23 mouse cellular contexts compared by ENCODE assay signal in genomic region chr3:145156883-145157282, GRCm38 (mm10). TPM values are rescaled to one million over a fixed set of nuclear protein-coding genes. Genes with fewer than 3 reads are reported as not detected.
A peak's percentile ranks its signal among the peaks of the same experiment; 100 is the strongest.
DNase-seq lines count a peak whose midpoint lies in the region; ATAC-seq and TF ChIP-seq lines count a peak whose summit lies in the region.
"Had no signal": no experiment of that assay in that cellular context is flagged by ENCODE, and none has a peak within 500 bp of the region (broad histone marks: within the 10 kb centered on the region; RNA-seq: fewer than 3 reads in every experiment).

No protein-coding gene starts in this region.

- H3K36me3 ChIP-seq in midbrain, embryonic 11.5 days (ENCODE audit: control insufficient read depth, insufficient read depth, low read length) = no peaks in the 10 kb centered on the region
- no peaks in the 10 kb centered on the region for H3K36me3 ChIP-seq in midbrain, embryonic 15.5 days (replicated peaks)
- H3K36me3 ChIP-seq in forebrain, embryonic 12.5 days (replicated peaks) = peaks cover 19% of the 10 kb centered on the region; the same call in 1 of the 2 replicates
- H3K36me3 ChIP-seq in kidney, adult 2 months (ENCODE audit: control insufficient read depth, insufficient read depth, low read length) = peaks cover 3% of the 10 kb centered on the region; the same call in 1 of the 2 replicates

- WGBS in midbrain, embryonic 11.5 days = 87% methylated on average over 6 of the region's 6 CpGs
- WGBS in midbrain, embryonic 15.5 days = 96% methylated on average over 6 of the region's 6 CpGs
- 90% methylated on average over 6 of the region's 6 CpGs for WGBS in forebrain, embryonic 12.5 days
- WGBS in kidney, adult 2 months = 92% methylated on average over 6 of the region's 6 CpGs

- intact Hi-C loops in left cerebral cortex, postnatal 4 days (cut with DNase I) = no loop called here

- H3K27me3 ChIP-seq in midbrain, embryonic 11.5 days (ENCODE audit: control insufficient read depth, insufficient read depth, low read length) = no peaks in the 10 kb centered on the region
- no peaks in the 10 kb centered on the region for H3K27me3 ChIP-seq in midbrain, embryonic 15.5 days (replicated peaks)
- H3K27me3 ChIP-seq in forebrain, embryonic 12.5 days = no peaks in the 10 kb centered on the region
- no peaks in the 10 kb centered on the region for H3K27me3 ChIP-seq in kidney, adult 2 months (replicated peaks; ENCODE audit: control insufficient read depth, insufficient read depth, low read length)
- H3K27me3 ChIP-seq: CH12.LX; forebrain, embryonic 13.5 days; lung, embryonic 15.5 days; midbrain, embryonic 13.5 days had no signal

- H3K27ac ChIP-seq in midbrain, embryonic 11.5 days (ENCODE audit: low read depth, low read length) = no peak overlapping the region
- H3K27ac ChIP-seq in midbrain, embryonic 15.5 days = no peak overlapping the region
- no peak overlapping the region for H3K27ac ChIP-seq in forebrain, embryonic 12.5 days
- no peak overlapping the region for H3K27ac ChIP-seq in kidney, adult 2 months (ENCODE audit: insufficient read depth, low read depth, low read length)
- H3K27ac ChIP-seq: forebrain, embryonic 13.5 days; lung, embryonic 15.5 days; macrophage; midbrain, embryonic 13.5 days had no signal

- peak; percentile 12 for DNase-seq in embryo, embryonic 11 days
- no peak for DNase-seq in embryo, embryonic 9.5 days (ENCODE audit: extremely low spot score)
- DNase-seq in midbrain, embryonic 11.5 days (ENCODE audit: low spot score, missing footprints) = peak; percentile 21
- DNase-seq in left cerebral cortex, postnatal 4 days = no peak
- no peak for DNase-seq in kidney, adult 2 months
- DNase-seq: adrenal gland, adult 8-10 months; cerebellum, adult 2 months; kidney, adult 18-20 months; kidney, postnatal 25 days; layer of hippocampus, adult 9-11 months; thymus, postnatal 14 days had no signal

- H3K4me2 ChIP-seq in midbrain, embryonic 11.5 days = no peak overlapping the region
- H3K4me2 ChIP-seq in midbrain, embryonic 15.5 days = no peak overlapping the region
- no peak overlapping the region for H3K4me2 ChIP-seq in forebrain, embryonic 12.5 days
- H3K4me2 ChIP-seq: forebrain, embryonic 13.5 days; heart, embryonic 11.5 days; liver, embryonic 11.5 days; lung, embryonic 15.5 days; midbrain, embryonic 13.5 days had no signal

- no peak for TF ChIP-seq POLR2A in kidney, adult 2 months (IDR thresholded peaks at IDR 0.05; ENCODE audit: low read depth, low read length)

- TF ChIP-seq CTCF in kidney, adult 2 months (conservative IDR thresholded peaks at IDR 0.05; ENCODE audit: insufficient read depth, insufficient read length, low read depth, low read length) = no peak

- no peak overlapping the region for H3K9ac ChIP-seq in midbrain, embryonic 11.5 days (ENCODE audit: low read length)
- H3K9ac ChIP-seq in midbrain, embryonic 15.5 days = no peak overlapping the region
- no peak overlapping the region for H3K9ac ChIP-seq in forebrain, embryonic 12.5 days
- H3K9ac ChIP-seq: forebrain, embryonic 13.5 days; lung, embryonic 15.5 days; midbrain, embryonic 13.5 days had no signal

- no peaks in the 10 kb centered on the region for H3K9me3 ChIP-seq in midbrain, embryonic 11.5 days (ENCODE audit: control insufficient read depth, low read length)
- no peaks in the 10 kb centered on the region for H3K9me3 ChIP-seq in midbrain, embryonic 15.5 days
- no peaks in the 10 kb centered on the region for H3K9me3 ChIP-seq in forebrain, embryonic 12.5 days
- H3K9me3 ChIP-seq: forebrain, embryonic 13.5 days; lung, embryonic 15.5 days; midbrain, embryonic 13.5 days had no signal

- H3K4me3 ChIP-seq in midbrain, embryonic 11.5 days (ENCODE audit: low read depth, low read length) = no peak overlapping the region
- no peak overlapping the region for H3K4me3 ChIP-seq in midbrain, embryonic 15.5 days
- no peak overlapping the region for H3K4me3 ChIP-seq in forebrain, embryonic 12.5 days (replicated peaks)
- H3K4me3 ChIP-seq in kidney, adult 2 months (ENCODE audit: insufficient read depth, low read depth, low read length) = no peak overlapping the region
- H3K4me3 ChIP-seq: forebrain, embryonic 13.5 days; lung, embryonic 15.5 days; midbrain, embryonic 13.5 days; myocyte had no signal

- ATAC-seq in midbrain, embryonic 11.5 days (ENCODE audit: low FRiP score) = no peak
- no peak for ATAC-seq in midbrain, embryonic 15.5 days (replicated peaks)
- peak; percentile 33; the same call in 1 of the 2 replicates for ATAC-seq in granulocyte monocyte progenitor cell, adult 5-6 weeks (replicated peaks; ENCODE audit: poor library complexity, severe bottlenecking)
- no peak for ATAC-seq in forebrain, embryonic 12.5 days (ENCODE audit: low FRiP score)
- ATAC-seq: forebrain, embryonic 13.5 days; midbrain, embryonic 13.5 days had no signal

- H3K4me1 ChIP-seq in midbrain, embryonic 11.5 days (ENCODE audit: control insufficient read depth, insufficient read depth, low read length) = no peaks in the 10 kb centered on the region
- no peaks in the 10 kb centered on the region for H3K4me1 ChIP-seq in midbrain, embryonic 15.5 days
- H3K4me1 ChIP-seq in forebrain, embryonic 12.5 days = no peaks in the 10 kb centered on the region
- H3K4me1 ChIP-seq in kidney, adult 2 months (ENCODE audit: control insufficient read depth, insufficient read depth, low read length) = no peaks in the 10 kb centered on the region
- H3K4me1 ChIP-seq: lung, embryonic 15.5 days; midbrain, embryonic 13.5 days had no signal

RNA-seq across cellular contexts. Expression of gene Odf2l, which starts 38.5 kb away (rescaled TPM):
- polyA plus RNA-seq in midbrain, embryonic 11.5 days (2014; fragmentation: Nextera tagmentation; extraction: Ambion mirVana) = 30.0 and 34.3 TPM in 2 replicates
- polyA plus RNA-seq in midbrain, embryonic 15.5 days (2015; fragmentation: Nextera tagmentation; extraction: Ambion mirVana) = 13.1 and 13.7 TPM in 2 replicates
- total RNA-seq in granulocyte monocyte progenitor cell, adult 5-6 weeks (2014; fragmentation: Nextera tagmentation) = 15.6 and 34.5 TPM in 2 replicates
- 28.5 and 43.0 TPM in 2 replicates for total RNA-seq in granulocyte monocyte progenitor cell, adult 5-6 weeks (2017)
- 31.3 and 31.7 TPM in 2 replicates for polyA plus RNA-seq in forebrain, embryonic 12.5 days (2016; fragmentation: Nextera tagmentation; extraction: Ambion mirVana)
- total RNA-seq in left cerebral cortex, postnatal 4 days (2021) = 10 to 100 TPM; 20.3 to 24.4 TPM
- 2.7 and 3.9 TPM in 2 replicates for polyA plus RNA-seq in kidney, adult 2 months (2012; rRNA removed)

RNA-seq across cellular contexts. Expression of gene Clca2, which starts 57.6 kb away (rescaled TPM):
- polyA plus RNA-seq in midbrain, embryonic 11.5 days (2014; fragmentation: Nextera tagmentation; extraction: Ambion mirVana) = 0.18 and 0.22 TPM in 2 replicates
- polyA plus RNA-seq in midbrain, embryonic 15.5 days (2015; fragmentation: Nextera tagmentation; extraction: Ambion mirVana) = 0.08 TPM in 2 replicates
- not detected in 2 replicates for total RNA-seq in granulocyte monocyte progenitor cell, adult 5-6 weeks (2014; fragmentation: Nextera tagmentation)
- total RNA-seq in granulocyte monocyte progenitor cell, adult 5-6 weeks (2017) = not detected in 2 replicates
- polyA plus RNA-seq in forebrain, embryonic 12.5 days (2016; fragmentation: Nextera tagmentation; extraction: Ambion mirVana) = 0.15 and 0.19 TPM in 2 replicates
- not detected for total RNA-seq in left cerebral cortex, postnatal 4 days (2021)
- 0.08 and 0.14 TPM in 2 replicates for polyA plus RNA-seq in kidney, adult 2 months (2012; rRNA removed)
- total RNA-seq: neutrophil, adult 5-6 weeks had no signal
- polyA plus RNA-seq: cerebellum, adult 2 months; forebrain, embryonic 13.5 days; macrophage; midbrain, embryonic 13.5 days had no signal

Comparison
In these comparisons a context has a peak if more than half of its experiments do, and no peak if none do; other contexts are left out.
1. DNase-seq: peak in embryo, embryonic 11 days (single experiment) and midbrain, embryonic 11.5 days (single experiment); none in embryo, embryonic 9.5 days (single experiment), left cerebral cortex, postnatal 4 days (single experiment) and kidney, adult 2 months (single experiment).